Mouse (Mus musculus) CH12.LX (cell line): ENCODE measurements around the gene Gm1043. TPM values are rescaled to one million over a fixed set of nuclear protein-coding genes. Genes with fewer than 3 reads are reported as not detected.

ENCODE experiments used
- DNase-seq: peaks from one replicate; pipeline ENCODE4 v3.0.0-alpha.2; 2013; ENCODE audit errors: extremely low read depth
- H3K27ac ChIP-seq: 2 replicates; pipeline ENCODE4 v1.5.1; 2012; ENCODE audit warnings: low read depth, mild to moderate bottlenecking, control low read depth, moderate library complexity; ENCODE audit not compliant: insufficient read depth
- H3K27me3 ChIP-seq: replicated peaks from 2 replicates; pipeline ENCODE3; 2012; ENCODE audit warnings: inconsistent platforms
- H3K36me3 ChIP-seq, 2 experiments: replicated peaks in 1 of 2; 2 replicates each; pipeline versions ENCODE3 to v1.6.1; 2012; ENCODE audit warnings: inconsistent platforms in 1 of 2, low read length in 1 of 2, mild to moderate bottlenecking in 1 of 2, mixed read lengths in 1 of 2, moderate library complexity in 1 of 2; ENCODE audit not compliant: control insufficient read depth in 1 of 2, insufficient read depth in 1 of 2
- H3K4me1 ChIP-seq, 2 experiments: 2 replicates each; pipeline ENCODE4 v1.6.1; 2012; ENCODE audit warnings: inconsistent platforms in 1 of 2, moderate library complexity in 1 of 2; ENCODE audit not compliant: insufficient read depth in 2 of 2, control insufficient read depth in 1 of 2
- H3K4me2 ChIP-seq: 2 replicates; pipeline ENCODE4 v1.6.1; 2012; ENCODE audit warnings: low read depth, mild to moderate bottlenecking, control low read depth; ENCODE audit not compliant: poor library complexity, insufficient read depth, severe bottlenecking
- H3K4me3 ChIP-seq, 3 experiments: fragments of 150-350 bp in 1 of 3; sonication (generic) in 1 of 3; replicated peaks in 1 of 3; 2 replicates each; pipeline versions ENCODE3 to v1.5.1; 2011 to 2012; ENCODE audit warnings: low read depth in 2 of 3, low read length in 2 of 3, mild to moderate bottlenecking in 2 of 3, moderate library complexity in 2 of 3, control low read depth in 1 of 3, improper control_type of control experiment in 1 of 3, inconsistent platforms in 1 of 3, mixed read lengths in 1 of 3; ENCODE audit not compliant: poor library complexity in 1 of 3
- H3K79me2 ChIP-seq: replicated peaks from 2 replicates; pipeline ENCODE4 v1.6.1; 2012; ENCODE audit warnings: mild to moderate bottlenecking, moderate library complexity; ENCODE audit not compliant: control insufficient read depth, poor library complexity, insufficient read depth, severe bottlenecking; ENCODE audit errors: extremely low read depth
- H3K9ac ChIP-seq: 2 replicates; pipeline ENCODE4 v1.6.1; 2012; ENCODE audit warnings: low read depth, mild to moderate bottlenecking, control low read depth, moderate library complexity; ENCODE audit not compliant: insufficient read depth
- H3K9me3 ChIP-seq: replicated peaks from 2 replicates; pipeline ENCODE3; 2012; ENCODE audit warnings: low read length, inconsistent platforms, mixed read lengths
- BHLHE40 ChIP-seq: IDR thresholded peaks from 2 replicates; pipeline ENCODE4 v1.6.1; 2011; ENCODE audit warnings: mild to moderate bottlenecking, low read depth, low read length, improper control_type of control experiment
- CHD2 ChIP-seq: IDR thresholded peaks from 2 replicates; pipeline ENCODE4 v1.6.1; 2011; ENCODE audit warnings: low read length, improper control_type of control experiment
- CTCF ChIP-seq, 2 experiments: IDR thresholded peaks in 1 of 2; conservative IDR thresholded peaks in 1 of 2; 2 replicates each; pipeline ENCODE4 v1.5.1; 2011 to 2012; ENCODE audit warnings: low read depth in 2 of 2, low read length in 2 of 2, improper control_type of control experiment in 1 of 2, inconsistent platforms in 1 of 2, mild to moderate bottlenecking in 1 of 2, moderate library complexity in 1 of 2
- E2F4 ChIP-seq: IDR thresholded peaks from 2 replicates; pipeline ENCODE4 v1.6.1; 2011; ENCODE audit warnings: low read depth, low read length, improper control_type of control experiment; ENCODE audit not compliant: insufficient replicate concordance
- ELF1 ChIP-seq: IDR thresholded peaks from 2 replicates; pipeline ENCODE4 v1.6.1; 2014; ENCODE audit warnings: low read depth, mild to moderate bottlenecking, inconsistent platforms, low read length, improper control_type of control experiment
- EP300 ChIP-seq: IDR thresholded peaks from 2 replicates; pipeline ENCODE4 v1.6.1; 2011; ENCODE audit warnings: low read length, improper control_type of control experiment
- HCFC1 ChIP-seq: IDR thresholded peaks from 2 replicates; pipeline ENCODE4 v1.6.1; 2012; ENCODE audit warnings: low read depth, mild to moderate bottlenecking, inconsistent platforms, low read length, improper control_type of control experiment
- IRF4 ChIP-seq: IDR thresholded peaks from 2 replicates; pipeline ENCODE4 v1.6.1; 2014; ENCODE audit warnings: low read depth, mild to moderate bottlenecking, inconsistent platforms, low read length, improper control_type of control experiment
- JUN ChIP-seq: IDR thresholded peaks from 2 replicates; pipeline ENCODE4 v1.6.1; 2011; ENCODE audit warnings: low read depth, mild to moderate bottlenecking, low read length, improper control_type of control experiment, moderate library complexity; ENCODE audit not compliant: insufficient read depth
- KAT2A ChIP-seq: IDR thresholded peaks from 2 replicates; pipeline ENCODE4 v1.6.1; 2012; ENCODE audit warnings: low read length, improper control_type of control experiment, inconsistent platforms; ENCODE audit not compliant: insufficient replicate concordance
- MAFK ChIP-seq: IDR thresholded peaks from 2 replicates; pipeline ENCODE4 v1.6.1; 2011; ENCODE audit warnings: low read length, improper control_type of control experiment; ENCODE audit not compliant: insufficient replicate concordance
- MYC ChIP-seq: IDR thresholded peaks from 2 replicates; pipeline ENCODE4 v1.6.1; 2011; ENCODE audit warnings: low read depth, mild to moderate bottlenecking, improper control_type of control experiment, low read length
- NRF1 ChIP-seq: IDR thresholded peaks from 2 replicates; pipeline ENCODE4 v1.6.1; 2014; ENCODE audit warnings: low read depth, mild to moderate bottlenecking, inconsistent platforms, low read length, improper control_type of control experiment, moderate library complexity
- POLR2A ChIP-seq: IDR thresholded peaks from 2 replicates; pipeline ENCODE4 v1.6.1; 2011; ENCODE audit warnings: low read depth, mild to moderate bottlenecking, improper control_type of control experiment, low read length
- RAD21 ChIP-seq: IDR thresholded peaks from 2 replicates; pipeline ENCODE4 v1.6.1; 2011; ENCODE audit warnings: low read depth, mild to moderate bottlenecking, low read length, improper control_type of control experiment, moderate library complexity
- TCF12 ChIP-seq: IDR thresholded peaks from 2 replicates; pipeline ENCODE4 v1.6.1; 2014; ENCODE audit warnings: low read depth, mild to moderate bottlenecking, inconsistent platforms, low read length, improper control_type of control experiment
- UBTF ChIP-seq: IDR thresholded peaks from 2 replicates; pipeline ENCODE4 v1.6.1; 2012; ENCODE audit warnings: low read depth, mild to moderate bottlenecking, inconsistent platforms, low read length, improper control_type of control experiment, moderate library complexity
- USF1 ChIP-seq: IDR thresholded peaks from 2 replicates; pipeline ENCODE4 v1.6.1; 2014; ENCODE audit warnings: low read depth, mild to moderate bottlenecking, inconsistent platforms, low read length, improper control_type of control experiment
- ZC3H11A ChIP-seq: IDR thresholded peaks from 2 replicates; pipeline ENCODE4 v1.6.1; 2012; ENCODE audit warnings: low read depth, mild to moderate bottlenecking, inconsistent platforms, low read length, improper control_type of control experiment
- ZKSCAN1 ChIP-seq: IDR thresholded peaks from 2 replicates; pipeline ENCODE4 v1.6.1; 2012; ENCODE audit warnings: low read depth, inconsistent platforms, low read length, improper control_type of control experiment, borderline replicate concordance
- dilution Hi-C: fragments of 300-500 bp; cut with MboI; formaldehyde crosslinking; loops from 2 replicates; pipeline ENCODE4 v1.14.3; 2020; ENCODE audit warnings: low sequenced_read_pairs; ENCODE audit not compliant: extremely low pct_unique_long_range_greater_than_20kb, extremely low pct_ligation_motif_present
- in situ Hi-C: fragments of 300-500 bp; cut with MboI; formaldehyde crosslinking; loops from 3 replicates; pipeline ENCODE4 v1.14.3; 2019; ENCODE audit warnings: low sequenced_read_pairs, low pct_ligation_motif_present, low pct_unique_long_range_greater_than_20kb, mixed read lengths
- polyA plus RNA-seq: library from polyadenylated mRNA; unstranded; fragments of >175 nt; gene quantifications from 2 replicates; pipeline ENCODE4 v1.2.1, GENCODE M21; 2012; ENCODE audit warnings: low read depth; ENCODE audit not compliant: insufficient read length
- total RNA-seq, 2 experiments: library from RNA; depleted of rRNA; stranded (reverse); fragments of 300-350 nt in 1 of 2; fragments of >200 nt in 1 of 2; gene quantifications; 2 replicates each; pipeline ENCODE4 v1.2.3; 2012 to 2014

Gm1043 gene
- total and polyA plus RNA-seq, 3 experiments = not detected

- dilution Hi-C loops = no loop called here
- in situ Hi-C loops = no loop called here
- TF ChIP-seq MAFK = no peak
- no peak overlapping the region for H3K9ac ChIP-seq
- H3K9me3 ChIP-seq = no peaks in the 10 kb centered on the region
- H3K27me3 ChIP-seq = no peaks in the 10 kb centered on the region
- no peak overlapping the region for H3K4me3 ChIP-seq
- peaks cover 0 to 2% of the 10 kb centered on the region in 2 experiments for H3K36me3 ChIP-seq
- no peak overlapping the region for H3K4me2 ChIP-seq
- DNase-seq = no peak
- peaks cover 0 to 26% of the 10 kb centered on the region in 2 experiments; a peak in 3 of 4 replicates for H3K4me1 ChIP-seq
- H3K79me2 ChIP-seq = no peaks in the 10 kb centered on the region
- no peak overlapping the region for H3K27ac ChIP-seq
These were observed 6.0 kb downstream of the Gm1043 start for GRCm38 (mm10) chr5:37091171-37091628.

- peaks cover 14% of the 10 kb centered on the region for H3K27me3 ChIP-seq
- no peak for TF ChIP-seq ELF1
- TF ChIP-seq NRF1 = no peak
- TF ChIP-seq BHLHE40 = no peak
- TF ChIP-seq CTCF (conservative IDR thresholded peaks at IDR 0.05 in 1 of 2, IDR thresholded peaks at IDR 0.05 in 1 of 2; ENCODE audit: low read depth in 2 of 2, low read length in 2 of 2) = no peak
- no peak for TF ChIP-seq USF1
- no peak for TF ChIP-seq ZKSCAN1
- no peak for TF ChIP-seq MAFK
- H3K79me2 ChIP-seq = no peaks in the 10 kb centered on the region
- H3K4me3 ChIP-seq = no peak overlapping the region
- in situ Hi-C loops (no loop called here), dilution Hi-C loops (no loop called here)
- no peak overlapping the region for H3K27ac ChIP-seq
- H3K9me3 ChIP-seq = no peaks in the 10 kb centered on the region
- peaks cover 0 to 2% of the 10 kb centered on the region in 2 experiments for H3K36me3 ChIP-seq
- no peak overlapping the region for H3K9ac ChIP-seq
- no peak overlapping the region for H3K4me2 ChIP-seq
- peaks cover 0 to 1% of the 10 kb centered on the region in 2 experiments; a peak in 2 of 4 replicates for H3K4me1 ChIP-seq
- no peak for DNase-seq
These were observed 9.8 kb downstream of the Gm1043 start for GRCm38 (mm10) chr5:37094941-37095340.

GRCm38 (mm10) chr5:37097591-37097990, 12.4 kb downstream of the Gm1043 start:
- in situ Hi-C loops (no loop called here), dilution Hi-C loops (no loop called here)
- Histone ChIP-seq H3K36me3 (no peaks in the 10 kb centered on the region), H3K9me3 (no peaks in the 10 kb centered on the region), H3K27ac (no peak overlapping the region), H3K27me3 (peaks cover 27% of the 10 kb centered on the region), H3K4me3 (no peak overlapping the region), H3K4me2 (no peak overlapping the region), H3K4me1 (no peaks in the 10 kb centered on the region), H3K79me2 (no peaks in the 10 kb centered on the region), H3K9ac (no peak overlapping the region)
- TF ChIP-seq CTCF (conservative IDR thresholded peaks at IDR 0.05 in 1 of 2, IDR thresholded peaks at IDR 0.05 in 1 of 2; ENCODE audit: low read depth in 2 of 2, low read length in 2 of 2) (no peak), RAD21 (no peak), E2F4 (no peak), JUN (no peak), BHLHE40 (no peak), IRF4 (no peak), ZC3H11A (no peak), KAT2A (no peak), USF1 (no peak), POLR2A (no peak), UBTF (no peak), MYC (no peak), CHD2 (no peak), HCFC1 (no peak), EP300 (no peak), TCF12 (no peak)
- DNase-seq = no peak
